Mouse (Mus musculus): ENCODE measurements at regions not wholly inside any gene's neighbourhood (a gene's known extent, or its start where the extent isn't known, plus 50 kb on each side); places are given as distances from the start of the nearest gene placed in this dataset.

DNA sequence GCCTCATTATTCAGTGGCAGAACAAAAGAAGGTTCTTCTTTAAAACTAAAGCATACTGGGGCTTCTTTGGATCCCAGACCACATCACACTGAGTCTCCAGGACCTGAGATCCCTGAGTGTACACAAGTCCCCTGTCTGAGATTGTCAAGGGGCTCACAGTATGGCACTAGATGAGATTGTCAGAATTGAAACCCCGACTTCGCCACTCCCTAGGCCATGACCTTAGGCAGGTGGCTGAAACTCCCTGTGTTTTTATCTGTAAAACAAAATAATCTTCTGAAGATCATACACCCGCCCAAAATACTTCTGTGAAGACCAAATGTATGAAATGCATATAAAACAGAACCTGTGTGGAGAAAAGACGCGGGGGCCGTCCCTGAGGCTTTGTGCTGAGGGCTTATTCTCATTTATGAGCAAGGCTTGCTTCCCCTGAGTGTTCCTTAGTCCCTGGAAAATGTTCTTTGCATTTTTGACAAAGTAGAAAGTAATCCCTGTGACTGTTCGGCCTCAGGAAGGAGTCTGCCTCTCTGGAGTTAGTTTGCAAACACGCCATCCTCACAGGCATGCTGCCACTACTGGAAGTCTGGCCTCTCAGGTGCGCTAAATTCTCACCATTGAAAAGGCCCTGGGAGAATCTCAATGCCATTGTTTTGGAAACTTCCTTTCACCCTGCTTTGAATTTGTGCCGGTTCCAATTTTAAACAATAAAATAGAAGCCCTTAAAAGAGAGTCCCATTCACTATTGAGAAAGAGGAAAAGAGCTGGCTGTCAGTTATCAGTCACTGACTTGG, 73.3 kb upstream of the Prep start:
- TF ChIP-seq GATA1 (IDR thresholded peaks at IDR 0.05; ENCODE audit: low read length) (no peak), TAL1 (IDR thresholded peaks at IDR 0.05; ENCODE audit: low read length) (no peak)
